Mouse (Mus musculus) right cerebral cortex, adult 18-20 months (tissue): ENCODE results near the gene Exoc7.
"Not testable (repeated sequence)": the region's sequence is repeated elsewhere in the genome, so short reads cannot be mapped to it uniquely, and the experiment has no call there.

ENCODE experiments used
- DNase-seq: peaks from one replicate; pipeline ENCODE4 v3.0.0; 2022; ENCODE audit warnings: mixed read lengths

Exoc7 gene

DNA sequence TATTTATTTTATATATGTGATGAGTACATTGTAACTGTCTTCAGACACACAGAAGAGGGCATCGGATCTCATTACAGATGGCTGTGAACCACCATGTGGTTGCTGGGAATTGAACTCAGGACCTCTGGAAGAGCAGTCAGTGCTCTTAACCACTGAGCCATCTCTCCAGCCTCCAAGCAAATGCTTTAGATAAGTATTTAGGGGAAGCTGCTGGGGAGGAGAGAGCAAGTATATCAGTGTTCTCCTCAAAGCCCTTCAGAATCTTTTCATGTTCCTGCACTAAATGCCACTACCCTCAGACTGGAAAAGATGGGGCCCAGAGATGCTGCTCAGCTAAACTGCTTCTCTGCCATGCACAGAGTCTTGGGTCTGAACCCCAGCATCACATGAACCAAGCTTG lies 29.8 kb downstream of the Exoc7 start:
- not testable (repeated sequence) for DNase-seq

DNA sequence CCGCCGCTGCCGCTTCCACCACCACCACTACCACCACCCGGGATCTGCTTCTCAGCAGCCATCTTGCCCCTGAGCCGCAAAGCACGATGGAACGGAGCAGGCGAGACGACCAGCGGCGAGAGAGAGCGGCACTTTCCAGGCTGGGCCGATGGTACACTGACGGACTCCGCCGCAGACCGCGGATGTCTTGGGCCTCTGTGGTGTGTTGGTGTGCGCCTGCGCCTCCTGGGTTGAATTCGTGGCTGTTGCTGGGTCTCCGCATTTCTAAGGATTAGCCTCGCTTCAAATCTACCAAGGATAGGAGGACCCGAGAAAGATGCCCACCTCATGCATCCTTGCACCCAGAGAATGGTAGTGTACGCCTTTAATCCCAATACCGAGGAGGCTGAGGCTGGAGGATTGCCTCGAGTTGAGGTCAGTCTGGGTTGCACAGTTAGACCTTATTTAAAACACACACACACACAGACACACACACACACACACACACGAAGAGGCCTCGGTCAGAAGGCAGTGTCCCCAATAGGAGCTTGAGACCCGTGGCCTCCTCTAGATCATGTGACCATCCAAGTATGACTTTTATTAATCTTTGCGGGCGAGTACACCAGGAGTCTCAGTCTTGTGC lies 32.9 kb downstream of the Exoc7 start, which contains the start of gene Srp68:
Gene Srp68 (minus strand): TSS at position 173 of the 622 bp plus-strand sequence.
- peak; percentile 97 for DNase-seq

GRCm38 (mm10) chr11:116273469-116274044 lies 33.5 kb downstream of the Exoc7 start:
- DNase-seq, result no peak

DNA sequence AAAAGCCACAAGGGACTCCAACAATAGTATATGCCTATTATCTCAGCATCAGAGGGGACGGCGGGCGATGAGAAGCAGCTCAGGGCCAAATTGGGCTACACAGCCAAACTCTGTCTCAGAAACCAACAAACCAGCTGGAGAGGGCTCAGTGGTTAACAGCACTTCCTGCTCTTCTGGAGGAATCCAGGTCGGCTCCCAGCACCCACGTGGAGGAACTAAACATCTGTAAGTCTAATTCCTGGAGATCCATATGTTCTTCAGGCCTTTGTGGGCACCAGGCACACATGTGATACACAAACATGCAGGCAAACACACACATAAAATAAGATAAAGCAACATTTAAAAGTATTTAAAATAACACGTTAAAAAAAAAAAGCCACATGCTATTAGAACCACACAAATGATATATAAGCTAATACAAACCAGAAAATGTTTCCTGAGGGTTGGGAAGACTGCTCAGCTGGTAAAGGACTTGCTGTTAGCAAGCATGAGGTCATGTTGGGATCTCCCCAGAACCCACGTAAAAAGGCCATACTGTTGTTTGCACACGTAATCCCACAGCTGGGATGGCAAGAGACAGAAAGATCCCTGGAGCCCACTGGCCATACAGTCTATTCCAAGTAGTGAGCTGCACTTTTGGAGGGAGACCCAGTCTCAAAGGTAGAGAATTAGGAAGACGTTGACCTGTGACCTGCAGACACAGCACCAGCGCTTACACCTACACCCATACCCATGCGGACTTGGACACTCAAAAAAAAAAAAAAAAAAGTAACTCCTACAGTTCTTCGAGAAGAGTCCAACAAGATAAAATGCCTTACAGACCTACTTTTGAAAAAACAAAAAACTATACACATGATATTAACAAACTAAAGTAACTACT lies 34.2 kb downstream of the Exoc7 start:
- no peak for DNase-seq

DNA sequence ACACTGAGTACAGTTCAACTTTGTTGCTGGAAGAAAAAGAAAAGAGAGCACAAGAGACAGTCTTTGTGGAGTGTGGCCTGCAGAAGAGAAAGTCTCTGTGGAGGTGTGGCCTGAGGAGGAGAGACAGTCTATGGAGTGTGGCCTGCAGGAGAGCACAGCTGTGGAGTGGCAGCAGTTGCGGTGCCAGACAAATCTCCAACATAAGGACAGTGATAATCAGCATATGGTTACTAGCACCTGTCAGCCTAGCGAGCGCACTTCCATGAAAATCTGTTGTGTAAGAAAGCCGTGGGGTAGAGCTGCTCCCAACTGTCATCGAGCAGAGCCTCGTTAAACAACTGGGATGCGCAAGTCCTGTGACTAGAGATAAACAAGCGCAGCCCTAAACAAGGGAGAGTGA lies 37.5 kb downstream of the Exoc7 start:
- no peak for DNase-seq

GRCm38 (mm10) chr11:116268313-116268712 lies 38.7 kb downstream of the Exoc7 start:
- DNase-seq, result no peak

DNA sequence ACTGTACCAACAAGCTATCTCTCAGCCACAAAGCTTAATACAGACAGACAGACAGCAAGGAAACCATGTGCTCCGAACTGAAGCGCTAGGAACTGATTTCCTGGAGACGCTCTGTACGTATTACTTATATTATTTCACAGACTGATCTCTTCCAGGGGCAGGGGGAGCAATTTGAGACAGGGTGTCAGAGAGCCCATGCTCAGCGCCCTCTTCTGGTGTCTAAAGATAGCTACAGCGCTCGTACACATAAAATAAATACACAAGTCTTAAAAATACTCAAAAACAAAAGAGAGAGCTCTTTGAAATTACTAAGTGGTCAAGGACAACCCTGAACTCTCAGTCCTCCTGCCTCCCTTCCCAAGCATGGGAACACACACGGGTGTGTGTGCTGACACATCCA lies 39.4 kb downstream of the Exoc7 start:
- no peak for DNase-seq

GRCm38 (mm10) chr11:116265850-116266249 lies 41.2 kb downstream of the Exoc7 start:
- DNase-seq, result no peak

- peak; percentile 27 for DNase-seq
Observed at GRCm38 (mm10) chr11:116265352-116265751, 41.7 kb downstream of the Exoc7 start.

DNA sequence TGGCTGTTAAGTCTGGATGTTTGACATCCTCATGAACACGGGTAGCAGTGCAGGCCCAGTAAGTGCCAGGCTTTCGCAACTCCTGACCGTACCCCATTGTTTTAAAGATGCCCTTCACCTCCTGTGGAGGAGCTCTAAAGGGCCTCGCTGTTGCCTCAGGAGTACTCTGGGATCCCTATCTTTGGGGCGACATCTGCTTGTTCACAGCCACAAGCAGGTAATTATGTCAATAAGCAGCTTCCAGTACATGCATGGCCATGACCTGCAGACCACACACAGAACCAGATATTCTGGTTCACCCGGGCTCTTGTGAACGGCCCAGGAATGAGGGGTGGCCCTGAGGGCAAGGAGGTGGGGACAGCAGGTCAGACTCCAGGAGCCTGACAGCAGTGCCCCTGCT lies 46.8 kb downstream of the Exoc7 start:
- DNase-seq, result no peak

DNA sequence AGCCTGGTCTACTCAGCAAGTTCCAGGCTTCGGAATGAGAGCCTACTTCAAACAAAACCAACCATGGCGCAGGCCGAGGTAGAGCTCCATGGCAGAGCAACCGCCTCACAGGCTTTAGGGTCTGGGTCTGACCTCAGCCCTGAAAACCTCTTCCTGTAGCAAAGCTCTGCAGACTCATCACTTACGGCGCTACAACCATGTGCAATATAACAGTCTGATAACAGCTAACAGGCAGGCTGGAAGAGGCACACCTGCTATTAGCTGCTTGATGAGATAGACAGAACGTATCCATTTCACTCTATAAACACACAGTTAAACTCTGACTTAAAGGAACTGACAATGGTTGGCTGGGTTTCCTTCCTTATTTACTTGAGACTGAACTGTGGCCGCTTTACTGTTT lies 47.6 kb downstream of the Exoc7 start:
- DNase-seq, result no peak

DNA sequence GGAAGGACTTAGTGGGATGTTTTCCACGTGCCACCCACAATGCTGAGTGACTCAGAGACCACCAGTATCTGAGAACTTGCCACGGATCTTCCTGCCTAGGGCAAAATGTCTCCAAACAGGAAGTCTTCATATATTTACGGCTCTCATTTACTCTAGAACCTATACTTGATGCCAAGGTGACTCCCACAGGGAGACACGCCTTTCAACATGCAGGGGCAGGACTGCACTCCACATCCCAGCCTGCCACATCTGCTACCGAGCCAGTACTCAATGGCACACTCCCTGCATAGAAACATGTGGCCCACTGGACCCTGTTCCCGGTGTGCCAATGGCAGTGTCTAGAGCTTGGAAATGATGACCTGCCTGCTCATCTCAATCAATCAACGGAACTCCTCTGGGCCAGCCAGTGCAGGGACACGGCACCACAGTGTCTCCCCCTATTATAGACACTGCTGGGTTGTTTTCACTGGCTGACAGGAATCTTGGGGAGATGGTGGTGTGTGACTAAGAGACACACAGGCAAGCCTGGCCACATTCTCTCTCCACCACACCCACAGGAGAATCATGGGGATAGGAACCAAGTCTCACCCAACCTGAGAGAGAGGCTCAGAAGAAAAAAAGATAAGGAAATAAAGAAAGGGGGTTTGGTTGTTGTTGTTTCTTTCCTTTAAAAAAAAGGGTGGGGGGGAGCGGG lies 50.9 kb downstream of the Exoc7 start:
- DNase-seq, result no peak

GRCm38 (mm10) chr11:116255090-116255981 lies 51.7 kb downstream of the Exoc7 start:
- no peak for DNase-seq

DNA sequence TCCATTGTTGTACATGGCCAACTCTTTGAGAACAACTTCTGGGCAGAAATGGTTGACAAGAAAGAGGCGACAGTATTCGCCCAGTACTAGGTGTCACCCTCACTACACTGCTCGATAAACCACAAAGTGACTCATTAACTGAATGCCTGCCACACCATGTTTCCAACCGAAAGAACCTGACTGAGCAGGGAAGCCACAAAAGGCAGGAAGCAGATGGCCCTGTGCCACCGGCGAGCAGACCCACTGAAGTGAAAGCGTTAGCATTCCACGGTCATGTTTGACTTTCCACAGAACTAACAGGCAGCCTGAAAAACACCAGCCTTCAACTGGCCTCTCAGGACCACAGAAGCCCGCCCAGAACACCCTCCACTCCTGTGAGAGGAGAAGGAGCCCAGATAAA lies 52.4 kb downstream of the Exoc7 start:
- no peak for DNase-seq

DNA sequence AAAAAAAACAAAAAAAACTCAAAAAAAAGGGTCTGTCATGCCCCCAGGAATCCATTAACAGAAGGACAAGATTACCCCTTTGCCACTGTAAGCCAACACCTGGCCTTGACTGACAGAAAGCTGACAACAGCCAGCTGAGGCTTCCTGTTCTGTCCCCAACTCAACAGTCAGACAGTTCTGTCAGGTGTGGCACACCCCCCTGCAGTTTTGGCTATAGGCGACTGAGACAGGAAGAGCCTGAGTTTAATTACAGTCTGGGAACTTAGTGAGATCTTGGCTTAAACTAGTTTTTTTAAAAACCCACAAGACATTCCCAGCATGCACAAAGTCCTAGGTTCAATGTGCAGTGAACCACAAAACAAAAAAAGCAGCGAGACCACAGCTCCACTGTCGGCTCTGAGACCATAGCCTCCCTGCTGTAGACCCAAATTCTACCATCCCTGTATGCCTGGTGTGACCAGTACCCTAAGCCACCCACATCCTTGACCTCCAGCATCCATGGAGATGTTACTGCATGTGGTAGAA lies 53.9 kb downstream of the Exoc7 start:
- no peak for DNase-seq

DNA sequence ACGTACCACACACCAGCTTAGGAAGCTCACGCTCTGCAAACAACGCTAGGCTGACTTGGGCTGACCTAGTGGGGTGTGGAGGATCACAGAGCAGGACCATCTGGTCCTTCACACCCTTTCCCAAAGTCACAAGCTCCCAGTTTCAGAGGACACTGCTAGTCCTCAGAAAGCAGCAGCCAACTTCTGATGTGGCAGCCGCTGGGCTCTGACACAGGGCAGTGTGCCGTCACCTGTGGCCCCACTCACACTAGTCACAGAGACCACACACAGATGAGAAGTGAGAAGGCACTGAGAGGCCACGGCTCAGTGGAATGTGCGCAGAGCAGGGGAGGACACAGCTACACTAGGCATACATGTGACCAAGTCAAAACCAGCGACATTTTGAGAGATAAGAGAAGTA lies 56.1 kb downstream of the Exoc7 start:
- no peak for DNase-seq

GRCm38 (mm10) chr11:116247502-116248222 lies 59.4 kb downstream of the Exoc7 start:
- DNase-seq, result no peak

DNA sequence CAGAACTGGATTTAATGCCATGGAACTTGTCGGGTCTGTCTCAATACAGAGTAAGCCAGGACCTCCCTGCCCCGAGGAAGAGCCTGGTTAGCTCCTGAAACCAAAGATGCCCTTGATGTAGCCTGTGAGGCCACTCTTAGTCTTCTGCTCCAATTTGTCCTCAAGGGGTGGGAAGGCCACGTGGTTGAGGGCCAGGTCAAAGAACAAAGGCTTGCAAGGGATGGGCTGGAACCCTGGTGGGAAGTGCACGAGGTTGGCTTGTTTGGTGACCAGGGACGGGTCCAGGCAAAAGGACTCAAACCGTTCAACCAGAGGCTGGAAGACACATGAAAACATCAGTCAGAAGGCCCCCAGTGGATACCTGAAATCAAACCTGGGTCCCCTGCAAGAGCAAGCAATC lies 61.4 kb downstream of the Exoc7 start:
- DNase-seq, result no peak

- no peak for DNase-seq
Observed at GRCm38 (mm10) chr11:116244580-116244979, 62.5 kb downstream of the Exoc7 start.

DNA sequence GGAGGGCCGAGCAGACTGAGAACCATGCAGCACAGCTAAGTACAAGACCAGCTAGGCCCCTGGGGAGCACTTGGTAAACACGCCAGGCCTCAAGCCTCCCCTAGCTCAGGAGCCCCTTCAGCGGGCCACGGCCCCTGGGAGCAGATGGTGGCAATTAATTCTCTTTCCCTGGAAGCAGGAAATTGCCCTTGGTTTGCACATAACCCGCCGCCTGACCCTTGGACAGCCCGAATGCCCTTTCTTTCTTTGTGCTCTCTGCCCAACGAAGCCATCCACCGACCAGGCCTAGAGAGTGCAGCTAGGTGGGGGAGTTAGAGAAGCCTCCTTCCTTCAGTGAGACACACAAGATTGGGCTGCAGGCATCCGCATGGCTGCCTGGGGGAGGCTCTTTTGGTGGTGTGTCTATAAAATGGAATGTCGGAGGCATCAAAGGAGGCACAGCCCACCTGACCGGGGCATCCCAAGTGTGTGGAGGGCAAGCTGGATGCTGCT lies 65.2 kb downstream of the Exoc7 start:
- no peak for DNase-seq

GRCm38 (mm10) chr11:116239797-116240196 lies 67.2 kb downstream of the Exoc7 start:
- no peak for DNase-seq
